Mouse (Mus musculus) left cerebral cortex, adult 2 months (tissue): ENCODE measurements around the gene Aebp1. TPM values are rescaled to one million over a fixed set of nuclear protein-coding genes. Genes with fewer than 3 reads are reported as not detected.

ENCODE experiments used
- DNase-seq, 2 experiments: peaks; one replicate each; pipeline ENCODE4 v3.0.0; 2021 to 2022; ENCODE audit warnings: low spot score in 2 of 2, mixed read lengths in 1 of 2; ENCODE audit errors: extremely low spot score in 1 of 2
- H3K27ac ChIP-seq: fragments of 200-600 bp; 2 replicates; pipeline ENCODE4 v1.8.1; 2022
- H3K4me3 ChIP-seq: fragments of 200-600 bp; 2 replicates; pipeline ENCODE4 v1.8.1; 2022
- CTCF ChIP-seq: fragments of 200-600 bp; IDR thresholded peaks from 2 replicates; pipeline ENCODE4 v1.8.1; 2022; ENCODE audit warnings: antibody characterized with exemption, mild to moderate bottlenecking, moderate library complexity
- intact Hi-C: fragments of 180-260 bp; cut with DNase I; formaldehyde crosslinking; loops from one replicate; pipeline ENCODE4 v1.15.1; 2025
- total RNA-seq, 2 experiments: library from RNA; stranded (reverse); gene quantifications; 2 replicates each; pipeline ENCODE4 v1.2.3; 2021

The Aebp1 gene
- total RNA-seq, 2 experiments from 2014 or later, result 16.5 to 22.8 TPM

DNA sequence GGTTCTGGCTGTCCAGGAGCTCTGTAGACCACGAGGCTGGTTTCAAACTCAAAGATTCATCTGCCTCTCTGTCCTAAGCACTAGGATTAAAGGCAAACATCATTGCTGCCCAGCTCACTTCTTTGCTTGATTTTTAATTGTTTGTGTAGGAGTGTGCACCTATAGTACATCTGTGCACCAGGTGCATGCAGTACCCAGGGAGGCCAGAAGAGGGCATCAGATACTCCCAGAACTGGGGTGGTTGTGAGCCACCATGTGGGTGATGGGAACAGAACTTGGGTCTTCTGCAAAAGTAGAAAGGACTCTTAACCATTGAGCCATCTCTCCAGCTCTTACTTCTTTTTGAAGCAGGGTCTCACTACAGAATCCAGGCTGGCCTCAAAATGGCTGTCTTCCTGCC, 3.0 kb upstream of the Aebp1 start:
- H3K4me3 ChIP-seq, result no peak overlapping the region
- no peak for DNase-seq
- intact Hi-C loops, result no loop called here
- TF ChIP-seq CTCF, result peak; percentile 20
- H3K27ac ChIP-seq, result no peak overlapping the region

GRCm38 (mm10) chr11:5859883-5860550, 1.7 kb upstream of the Aebp1 start:
- intact Hi-C loops, result no loop called here
- no peak for DNase-seq
- TF ChIP-seq CTCF, result no peak
- H3K4me3 ChIP-seq, result no peak overlapping the region
- H3K27ac ChIP-seq, result no peak overlapping the region

GRCm38 (mm10) chr11:5860639-5861038, 1.1 kb upstream of the Aebp1 start:
- intact Hi-C loops, result no loop called here
- DNase-seq, result no peak
- Histone ChIP-seq H3K4me3 (no peak overlapping the region), H3K27ac (no peak overlapping the region)
- no peak for TF ChIP-seq CTCF

GRCm38 (mm10) chr11:5862394-5863105, 803 bp downstream of the Aebp1 start:
- intact Hi-C loops, result no loop called here
- no peak overlapping the region; the same call in 1 of the 2 replicates for H3K4me3 ChIP-seq
- DNase-seq, result no peak
- H3K27ac ChIP-seq, result no peak overlapping the region
- TF ChIP-seq CTCF, result no peak

GRCm38 (mm10) chr11:5867196-5867595, 5.4 kb downstream of the Aebp1 start:
- no peak for TF ChIP-seq CTCF
- intact Hi-C loops, result no loop called here
- DNase-seq, result no peak
- Histone ChIP-seq H3K27ac (no peak overlapping the region), H3K4me3 (no peak overlapping the region)

DNA sequence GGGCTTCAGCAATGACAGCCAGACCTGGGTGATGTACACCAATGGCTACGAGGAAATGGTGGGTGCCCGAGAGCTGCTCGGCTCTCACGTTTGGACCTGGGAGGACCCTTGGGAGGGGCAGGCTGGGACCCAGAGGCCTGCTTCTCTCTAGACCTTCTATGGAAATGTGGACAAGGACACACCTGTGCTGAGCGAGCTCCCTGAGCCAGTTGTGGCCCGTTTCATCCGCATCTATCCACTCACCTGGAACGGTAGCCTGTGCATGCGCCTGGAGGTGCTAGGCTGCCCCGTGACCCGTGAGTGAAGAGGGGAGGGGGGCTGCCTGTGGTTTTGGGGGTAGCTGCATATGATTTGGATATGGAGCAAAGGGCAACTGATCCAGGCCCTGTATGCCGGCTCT, 6.6 kb downstream of the Aebp1 start:
- Histone ChIP-seq H3K27ac (no peak overlapping the region), H3K4me3 (no peak overlapping the region)
- intact Hi-C loops, result no loop called here
- no peak for TF ChIP-seq CTCF
- DNase-seq, result no peak

DNA sequence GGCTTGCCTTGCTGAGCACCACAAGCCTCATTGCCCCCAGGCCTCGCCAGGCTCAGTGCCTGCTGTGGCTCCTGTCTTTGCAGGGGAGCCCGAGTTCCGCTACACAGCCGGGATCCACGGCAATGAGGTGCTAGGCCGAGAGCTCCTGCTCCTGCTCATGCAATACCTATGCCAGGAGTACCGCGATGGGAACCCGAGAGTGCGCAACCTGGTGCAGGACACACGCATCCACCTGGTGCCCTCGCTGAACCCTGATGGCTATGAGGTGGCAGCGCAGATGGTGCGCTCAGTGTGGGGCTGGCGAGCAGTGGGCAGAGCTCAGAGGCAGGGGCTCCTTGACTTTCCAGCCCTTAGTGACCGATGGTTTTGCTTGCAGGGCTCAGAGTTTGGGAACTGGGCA, 7.6 kb downstream of the Aebp1 start:
- H3K27ac ChIP-seq, result no peak overlapping the region
- TF ChIP-seq CTCF, result no peak
- no peak overlapping the region for H3K4me3 ChIP-seq
- intact Hi-C loops, result no loop called here
- DNase-seq, result no peak

DNA sequence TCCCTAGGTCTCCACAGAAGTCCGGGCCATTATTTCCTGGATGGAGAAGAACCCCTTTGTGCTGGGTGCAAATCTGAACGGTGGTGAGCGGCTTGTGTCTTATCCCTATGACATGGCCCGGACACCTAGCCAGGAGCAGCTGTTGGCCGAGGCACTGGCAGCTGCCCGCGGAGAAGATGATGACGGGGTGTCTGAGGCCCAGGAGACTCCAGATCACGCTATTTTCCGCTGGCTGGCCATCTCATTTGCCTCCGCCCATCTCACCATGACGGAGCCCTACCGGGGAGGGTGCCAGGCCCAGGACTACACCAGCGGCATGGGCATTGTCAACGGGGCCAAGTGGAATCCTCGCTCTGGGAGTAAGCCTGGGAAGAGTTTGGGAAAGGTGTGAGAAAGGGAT, 8.3 kb downstream of the Aebp1 start:
- intact Hi-C loops, result no loop called here
- no peak for TF ChIP-seq CTCF

GRCm38 (mm10) chr11:5872707-5873106, 11.0 kb downstream of the Aebp1 start:
- TF ChIP-seq CTCF, result no peak
- no peak for DNase-seq
- intact Hi-C loops, result no loop called here
- no peak overlapping the region for H3K27ac ChIP-seq
- no peak overlapping the region for H3K4me3 ChIP-seq

More for the DNA sequence above, 8.3 kb downstream of the Aebp1 start:
- no peak overlapping the region for H3K27ac ChIP-seq
- no peak overlapping the region for H3K4me3 ChIP-seq
- no peak for DNase-seq

DNA sequence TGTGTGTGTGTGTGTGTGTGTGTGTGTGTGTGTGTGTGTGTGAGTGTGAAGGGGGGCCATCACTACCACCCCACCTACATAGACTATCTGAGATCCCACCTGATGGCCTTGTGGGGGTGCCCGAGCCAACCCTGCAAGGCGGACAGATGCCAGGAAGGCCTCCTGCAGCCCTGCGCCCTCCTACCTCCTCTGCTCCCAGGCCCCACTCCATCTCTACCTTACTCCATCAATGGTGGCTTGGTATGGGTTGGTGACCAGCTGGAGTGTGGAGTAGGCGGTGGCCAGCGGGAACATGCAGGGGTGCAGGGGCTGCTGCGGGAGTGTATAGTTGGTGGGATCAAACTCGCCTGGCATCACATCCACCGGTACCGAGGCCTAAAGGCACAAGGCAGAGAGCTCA, 11.4 kb downstream of the Aebp1 start:
- no peak for TF ChIP-seq CTCF
- Histone ChIP-seq H3K27ac (no peak overlapping the region), H3K4me3 (no peak overlapping the region)
- DNase-seq, result no peak
- intact Hi-C loops, result no loop called here

DNA sequence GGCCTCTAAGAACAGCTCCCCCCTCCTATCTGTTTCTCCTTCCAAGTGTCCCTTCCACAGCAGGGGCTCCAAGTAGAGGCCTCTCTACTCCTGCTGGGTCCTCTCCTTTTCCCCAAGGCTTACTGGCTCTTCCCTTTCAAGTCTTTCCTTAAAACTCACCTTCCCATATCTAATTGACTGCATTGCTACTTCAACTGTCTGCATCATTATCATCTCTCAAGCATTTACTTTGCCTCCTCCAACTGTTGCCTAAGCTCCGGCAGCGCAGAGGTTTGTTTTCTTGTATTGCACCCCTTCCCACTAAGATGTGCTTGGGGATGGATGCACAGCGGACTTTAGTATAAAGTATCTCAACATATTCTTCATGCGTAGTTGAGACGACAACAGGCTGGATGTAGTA, 15.7 kb downstream of the Aebp1 start:
- intact Hi-C loops, result no loop called here
- no peak for DNase-seq
- peak overlapping the region; percentile 78 for H3K4me3 ChIP-seq

GRCm38 (mm10) chr11:5877921-5878526, 16.3 kb downstream of the Aebp1 start, which contains the start of gene Pold2:
Gene Pold2, minus strand, starts transcription at chr11:5878292.
- H3K27ac ChIP-seq, result peak within 1 kb of the TSS; percentile 86
- no peak for TF ChIP-seq CTCF

More for the DNA sequence above, 15.7 kb downstream of the Aebp1 start:
- no peak overlapping the region for H3K27ac ChIP-seq
- TF ChIP-seq CTCF, result no peak

More at GRCm38 (mm10) chr11:5877921-5878526, 16.3 kb downstream of the Aebp1 start, which contains the start of gene Pold2:
- DNase-seq, result peak; percentile 95 to 97
- intact Hi-C loops, result loop anchor here (2.0 kb wide), 3 partner anchors 41 to 89 kb away; partner anchors contain the start of genes Dbnl and Ykt6
- H3K4me3 ChIP-seq, result peak within 1 kb of the TSS; percentile 78
